Mouse (Mus musculus): ENCODE measurements around the gene Milr1. TPM values are rescaled to one million over a fixed set of nuclear protein-coding genes. Genes with fewer than 3 reads are reported as not detected.
A peak's percentile ranks its signal among the peaks of the same experiment; 100 is the strongest.
"Not testable (repeated sequence)": the region's sequence is repeated elsewhere in the genome, so short reads cannot be mapped to it uniquely, and the experiment has no call there.

Milr1 gene
- polyA plus RNA-seq, 1 experiment from 2014 or later, result 0.81 TPM

- not testable (repeated sequence) for H3K9me3 ChIP-seq; H3K27ac ChIP-seq; H3K4me3 ChIP-seq; DNase-seq (ENCODE audit: extremely low spot score, low spot score); H3K4me1 ChIP-seq; H3K27me3 ChIP-seq (ENCODE audit: poor library complexity, severe bottlenecking)
- H3K36me3 ChIP-seq (replicated peaks), result peaks cover 86% of the 10 kb centered on the region
- 75% methylated on average over 1 of the region's 1 CpGs for WGBS
These were observed 56.4 kb downstream of the Milr1 start for GRCm38 (mm10) chr11:106807442-106807841.

DNA sequence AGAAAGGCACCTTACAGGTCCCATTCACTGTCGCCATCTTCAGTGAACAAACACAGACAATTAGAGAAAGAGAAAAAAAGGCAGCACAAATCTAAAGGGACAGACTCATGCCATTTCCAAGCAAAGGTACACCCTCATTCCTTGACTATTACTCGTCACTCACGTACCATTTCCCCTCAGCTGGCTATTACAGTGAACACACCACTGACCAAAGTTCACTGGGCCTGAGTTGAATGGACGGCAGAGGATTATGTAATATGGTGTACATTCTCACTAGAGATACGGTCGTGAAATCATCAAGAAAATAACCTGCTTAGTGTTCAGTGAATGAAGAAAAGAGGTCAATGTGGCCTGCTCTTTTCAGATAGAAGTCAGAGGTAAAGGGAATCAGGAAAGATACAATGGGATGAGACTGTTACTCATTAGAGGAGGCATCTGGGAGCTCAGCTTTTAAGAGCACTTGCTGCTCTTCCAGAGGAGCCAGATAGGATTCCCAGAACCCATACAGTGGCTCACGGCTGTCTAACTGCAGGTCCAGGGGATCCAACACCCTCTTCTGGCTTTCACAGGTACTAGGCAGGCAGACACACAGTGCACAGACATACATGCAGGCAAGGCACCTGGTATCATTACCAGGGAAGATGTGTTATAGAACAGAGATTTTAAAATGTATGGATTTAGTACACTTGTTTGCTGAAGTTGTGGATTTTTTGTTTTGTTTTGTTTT lies 61.5 kb downstream of the Milr1 start:
- Histone ChIP-seq H3K27me3 (ENCODE audit: poor library complexity, severe bottlenecking) (no peaks in the 10 kb centered on the region), H3K9me3 (no peaks in the 10 kb centered on the region), H3K36me3 (replicated peaks) (peaks cover 97% of the 10 kb centered on the region), H3K27ac (no peak overlapping the region), H3K4me3 (no peak overlapping the region), H3K4me1 (peaks cover 8% of the 10 kb centered on the region)
- DNase-seq (ENCODE audit: extremely low spot score, low spot score), result no peak
- 92% methylated on average over 7 of the region's 7 CpGs for WGBS

DNA sequence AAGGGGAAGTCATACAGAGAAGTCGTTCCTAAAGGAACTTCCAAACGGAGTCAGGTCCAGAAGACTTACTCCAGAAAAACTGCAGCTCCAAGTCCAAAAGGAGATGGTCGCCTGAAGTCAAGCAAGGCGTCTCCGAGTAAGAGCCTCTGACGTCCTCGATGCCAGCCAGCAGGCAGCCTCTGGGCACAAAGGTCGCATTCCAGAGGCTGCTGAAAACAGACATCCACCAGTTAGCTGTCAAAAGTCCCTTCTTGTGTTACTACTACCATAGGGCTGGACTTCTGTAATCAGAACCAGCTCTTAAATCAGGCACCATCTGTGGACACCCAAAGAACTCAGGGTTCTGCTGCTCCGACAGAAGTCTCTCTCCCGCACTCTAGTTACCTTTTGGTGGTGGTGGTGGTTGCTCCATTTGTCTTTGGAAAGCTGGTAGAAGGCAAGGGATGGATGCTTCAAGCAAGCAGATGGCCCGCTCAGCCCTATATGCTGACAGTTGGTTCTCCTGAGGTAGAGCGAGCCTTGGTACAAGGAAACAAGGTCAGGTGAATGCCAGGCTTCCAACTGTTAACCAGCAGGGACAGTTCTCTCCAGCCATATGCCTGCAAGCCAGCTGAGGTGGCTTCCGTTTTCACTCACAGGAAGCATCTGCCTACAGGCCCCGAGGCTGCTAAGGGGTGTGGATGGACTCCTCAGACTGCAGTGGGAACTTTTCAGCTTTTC lies 63.7 kb downstream of the Milr1 start:
- Histone ChIP-seq H3K36me3 (replicated peaks) (peaks cover 100% of the 10 kb centered on the region), H3K4me1 (peaks cover 8% of the 10 kb centered on the region; the same call in 1 of the 2 replicates), H3K4me3 (no peak overlapping the region), H3K27me3 (ENCODE audit: poor library complexity, severe bottlenecking) (no peaks in the 10 kb centered on the region), H3K27ac (no peak overlapping the region), H3K9me3 (no peaks in the 10 kb centered on the region)
- 77% methylated on average over 14 of the region's 14 CpGs for WGBS
- DNase-seq (ENCODE audit: extremely low spot score, low spot score), result no peak

DNA sequence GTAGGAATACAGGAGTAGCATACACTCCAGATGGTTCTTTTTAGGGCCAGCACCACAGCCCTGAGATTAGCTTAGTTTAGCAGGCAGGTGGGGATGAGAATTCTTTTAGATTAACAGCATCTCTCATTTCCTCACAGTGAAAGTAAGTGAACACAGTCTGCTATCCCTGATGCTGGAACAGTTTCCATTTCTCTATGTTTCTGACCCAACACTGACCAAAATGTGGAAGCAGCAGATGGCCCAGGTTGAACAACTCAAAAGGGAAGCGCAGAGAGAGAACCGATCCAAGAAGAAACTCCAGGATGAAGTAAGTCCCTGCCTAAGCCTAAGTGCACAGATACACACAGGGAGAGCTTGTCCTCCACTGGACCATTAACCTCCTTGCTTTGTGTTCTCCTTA lies 64.3 kb downstream of the Milr1 start:
- Histone ChIP-seq H3K36me3 (replicated peaks) (peaks cover 100% of the 10 kb centered on the region), H3K4me1 (peaks cover 8% of the 10 kb centered on the region; the same call in 1 of the 2 replicates), H3K27me3 (ENCODE audit: poor library complexity, severe bottlenecking) (no peaks in the 10 kb centered on the region), H3K9me3 (no peaks in the 10 kb centered on the region), H3K27ac (no peak overlapping the region), H3K4me3 (no peak overlapping the region)
- no peak for DNase-seq (ENCODE audit: extremely low spot score, low spot score)
- WGBS, result 93% methylated on average over 2 of the region's 2 CpGs

GRCm38 (mm10) chr11:106815761-106816160 lies 64.7 kb downstream of the Milr1 start:
- Histone ChIP-seq H3K4me3 (no peak overlapping the region), H3K4me1 (peaks cover 8% of the 10 kb centered on the region; the same call in 1 of the 2 replicates), H3K9me3 (no peaks in the 10 kb centered on the region), H3K27me3 (ENCODE audit: poor library complexity, severe bottlenecking) (no peaks in the 10 kb centered on the region), H3K27ac (no peak overlapping the region), H3K36me3 (replicated peaks) (peaks cover 100% of the 10 kb centered on the region)
- 85% methylated on average over 2 of the region's 2 CpGs for WGBS
- DNase-seq (ENCODE audit: extremely low spot score, low spot score), result no peak

- H3K4me3 ChIP-seq, result no peak overlapping the region
- no peaks in the 10 kb centered on the region for H3K27me3 ChIP-seq (ENCODE audit: poor library complexity, severe bottlenecking)
- peaks cover 8% of the 10 kb centered on the region; the same call in 1 of the 2 replicates for H3K4me1 ChIP-seq
- DNase-seq (ENCODE audit: extremely low spot score, low spot score), result no peak
- 82% methylated on average over 7 of the region's 7 CpGs for WGBS
- peaks cover 100% of the 10 kb centered on the region for H3K36me3 ChIP-seq (replicated peaks)
- no peaks in the 10 kb centered on the region for H3K9me3 ChIP-seq
- H3K27ac ChIP-seq, result no peak overlapping the region
These were observed 65.3 kb downstream of the Milr1 start for GRCm38 (mm10) chr11:106816316-106816715.

DNA sequence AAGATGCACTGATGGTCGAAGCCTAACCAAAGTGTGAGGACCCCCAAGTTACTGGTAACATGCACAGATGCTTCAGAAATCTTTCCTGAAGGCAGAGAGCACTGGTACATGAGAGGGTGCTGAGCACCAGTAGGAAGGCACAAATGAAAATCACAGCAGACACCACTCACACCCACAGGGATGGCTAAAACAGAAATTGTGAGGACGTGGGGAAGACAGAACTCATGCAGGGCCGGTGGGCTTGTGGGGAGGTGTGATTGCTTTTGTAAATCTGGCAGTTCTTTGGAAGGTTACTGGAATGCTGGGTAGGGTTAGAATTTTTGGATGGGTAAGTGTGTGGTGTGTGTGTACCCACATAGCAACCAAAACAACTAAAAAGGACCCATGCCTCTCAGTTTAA lies 66.1 kb downstream of the Milr1 start:
- H3K9me3 ChIP-seq, result no peaks in the 10 kb centered on the region
- H3K4me3 ChIP-seq, result no peak overlapping the region
- H3K4me1 ChIP-seq, result peaks cover 8% of the 10 kb centered on the region; the same call in 1 of the 2 replicates
- no peak overlapping the region for H3K27ac ChIP-seq
- no peak for DNase-seq (ENCODE audit: extremely low spot score, low spot score)
- H3K27me3 ChIP-seq (ENCODE audit: poor library complexity, severe bottlenecking), result no peaks in the 10 kb centered on the region
- WGBS, result 90% methylated on average over 3 of the region's 3 CpGs
- peaks cover 98% of the 10 kb centered on the region for H3K36me3 ChIP-seq (replicated peaks)

DNA sequence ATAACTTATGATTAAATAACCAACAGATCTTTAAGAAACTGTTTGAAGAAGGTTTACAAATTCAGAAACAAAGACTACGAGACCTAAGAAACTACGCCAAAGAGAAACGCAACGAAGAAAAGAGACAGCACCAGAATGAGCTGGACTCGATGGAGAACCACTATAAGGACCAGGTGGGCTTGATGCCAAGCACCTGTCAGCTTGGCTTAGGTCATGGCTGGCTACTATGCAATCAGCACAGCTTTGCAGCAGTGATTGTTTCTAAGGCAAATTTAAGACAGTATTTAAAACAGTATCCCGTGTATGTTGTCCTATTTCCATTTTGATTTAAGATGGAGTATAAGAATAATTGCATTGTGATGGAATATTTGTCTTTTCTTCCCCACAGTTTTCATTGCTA lies 66.8 kb downstream of the Milr1 start:
- H3K27ac ChIP-seq, result no peak overlapping the region
- DNase-seq (ENCODE audit: extremely low spot score, low spot score), result no peak
- H3K9me3 ChIP-seq, result no peaks in the 10 kb centered on the region
- H3K27me3 ChIP-seq (ENCODE audit: poor library complexity, severe bottlenecking), result no peaks in the 10 kb centered on the region
- H3K36me3 ChIP-seq (replicated peaks), result peaks cover 98% of the 10 kb centered on the region
- 96% methylated on average over 6 of the region's 6 CpGs for WGBS
- peaks cover 8% of the 10 kb centered on the region; the same call in 1 of the 2 replicates for H3K4me1 ChIP-seq
- H3K4me3 ChIP-seq, result no peak overlapping the region

- 94% methylated on average over 9 of the region's 9 CpGs for WGBS
- DNase-seq (ENCODE audit: extremely low spot score, low spot score), result no peak
- H3K4me1 ChIP-seq, result peaks cover 8% of the 10 kb centered on the region; the same call in 1 of the 2 replicates
- peaks cover 98% of the 10 kb centered on the region for H3K36me3 ChIP-seq (replicated peaks)
- no peak overlapping the region for H3K27ac ChIP-seq
- H3K9me3 ChIP-seq, result no peaks in the 10 kb centered on the region
- no peak overlapping the region for H3K4me3 ChIP-seq
- no peaks in the 10 kb centered on the region for H3K27me3 ChIP-seq (ENCODE audit: poor library complexity, severe bottlenecking)
These were observed 67.3 kb downstream of the Milr1 start for GRCm38 (mm10) chr11:106818341-106818740.

Small RNAs within 50 kb of the gene (microRNA-seq; reads per million reads assigned to microRNA genes)
- gene Gm25994 (not detected), gene Mir3064 (15.3 reads per million, percentile 26 among the genes with 10 or more reads in this experiment)

Other genes with a start within 250 kb of the Milr1 start
- gene Tex2, start 137.8 kb upstream of the Milr1 start, polyA plus RNA-seq (2016; fragmentation: Nextera tagmentation; extraction: Ambion mirVana), result 6.2 and 6.4 TPM in 2 replicates
- gene Pecam1, start 598 bp upstream of the Milr1 start, polyA plus RNA-seq (2016; fragmentation: Nextera tagmentation; extraction: Ambion mirVana), result 16.0 and 16.9 TPM in 2 replicates
- gene Polg2, start 28.3 kb downstream of the Milr1 start, polyA plus RNA-seq (2016; fragmentation: Nextera tagmentation; extraction: Ambion mirVana), result 10.1 and 10.9 TPM in 2 replicates
- 311 and 330 TPM in 2 replicates for gene Ddx5, start 38.0 kb downstream of the Milr1 start, polyA plus RNA-seq (2016; fragmentation: Nextera tagmentation; extraction: Ambion mirVana)
- 18.7 and 20.0 TPM in 2 replicates for gene Cep95, start 38.0 kb downstream of the Milr1 start, polyA plus RNA-seq (2016; fragmentation: Nextera tagmentation; extraction: Ambion mirVana)
- 11.2 and 11.7 TPM in 2 replicates for gene Smurf2, start 169.5 kb downstream of the Milr1 start, polyA plus RNA-seq (2016; fragmentation: Nextera tagmentation; extraction: Ambion mirVana)
- gene Kpna2, start 248.3 kb downstream of the Milr1 start, polyA plus RNA-seq (2016; fragmentation: Nextera tagmentation; extraction: Ambion mirVana), result 799 and 813 TPM in 2 replicates

All from forebrain, embryonic 10.5 days (tissue).